Mouse (Mus musculus) spleen, adult 2 months (tissue): ENCODE measurements at regions not wholly inside any gene's neighbourhood (a gene's known extent, or its start where the extent isn't known, plus 50 kb on each side); places are given as distances from the start of the nearest gene placed in this dataset.

Experiments
- DNase-seq, 2 experiments: peaks; one replicate each; pipeline versions ENCODE4 v3.0.0 to v3.0.0-alpha.2; 2012 to 2021; ENCODE audit warnings: low spot score in 2 of 2, low read depth in 1 of 2
- H3K27ac ChIP-seq: fragments of 200-500 bp; 2 replicates; pipeline ENCODE4 v1.5.1; 2012; ENCODE audit warnings: low read length, inconsistent platforms; ENCODE audit not compliant: insufficient read depth
- H3K27me3 ChIP-seq: fragments of 200-500 bp; 2 replicates; pipeline ENCODE4 v1.6.1; 2012; ENCODE audit warnings: mild to moderate bottlenecking, moderate library complexity, low read length, inconsistent platforms; ENCODE audit not compliant: control insufficient read depth, insufficient read depth
- H3K36me3 ChIP-seq: fragments of 200-500 bp; 2 replicates; pipeline ENCODE4 v1.6.1; 2012; ENCODE audit warnings: mild to moderate bottlenecking, low read length, inconsistent platforms; ENCODE audit not compliant: control insufficient read depth, insufficient read depth
- H3K4me1 ChIP-seq: fragments of 200-500 bp; 2 replicates; pipeline ENCODE4 v1.6.1; 2011; ENCODE audit warnings: inconsistent platforms; ENCODE audit not compliant: control insufficient read depth, insufficient read depth, insufficient read length
- H3K4me3 ChIP-seq: fragments of 200-500 bp; 2 replicates; pipeline ENCODE4 v1.5.1; 2011; ENCODE audit warnings: mild to moderate bottlenecking, inconsistent platforms; ENCODE audit not compliant: insufficient read depth, insufficient read length; ENCODE audit errors: extremely low read depth
- CTCF ChIP-seq: fragments of 200-500 bp; IDR thresholded peaks from 2 replicates; pipeline ENCODE4 v1.5.1; 2011; ENCODE audit warnings: mild to moderate bottlenecking, inconsistent platforms; ENCODE audit not compliant: insufficient read depth, insufficient read length, insufficient replicate concordance; ENCODE audit errors: extremely low read depth
- POLR2A ChIP-seq: fragments of 200-500 bp; IDR thresholded peaks from 2 replicates; pipeline ENCODE4 v1.6.1; 2011; ENCODE audit warnings: low read depth, low read length, inconsistent platforms
- WGBS: fragments of 180-500 bp; shearing (Covaris S2); methylation state at CpG from one replicate; pipeline ENCODE4 v1.1.7; 2018; 5-methylcytosine and 5-hydroxymethylcytosine counted together

DNA sequence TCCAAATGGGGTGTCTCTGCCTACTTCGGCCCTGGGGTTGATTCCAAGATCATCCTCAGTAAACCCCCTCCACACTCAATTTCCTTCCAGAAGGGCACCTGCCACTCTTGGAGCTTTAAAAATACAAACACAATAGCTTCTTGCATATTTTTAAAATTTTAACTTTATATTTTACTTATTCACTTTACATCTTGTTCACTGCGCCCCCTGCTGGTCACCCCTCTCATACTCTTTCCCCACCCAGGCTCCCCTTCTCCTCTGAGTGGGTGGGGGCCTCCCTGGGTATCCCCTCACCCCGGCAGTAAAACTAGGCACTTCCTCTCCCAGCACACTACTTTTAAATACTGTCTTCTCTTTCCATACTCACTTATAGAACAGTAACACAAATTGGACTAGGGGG lies 79.4 kb upstream of the Ubr2 start:
- H3K27ac ChIP-seq = no peak overlapping the region
- TF ChIP-seq CTCF = 0 out of 2 replicates have a peak, but pooled peaks have one; percentile 3
- no peak for TF ChIP-seq POLR2A
- H3K4me1 ChIP-seq = no peaks in the 10 kb centered on the region
- DNase-seq = no peak
- 69% methylated on average over 3 of the region's 3 CpGs for WGBS
- no peak overlapping the region for H3K4me3 ChIP-seq
- H3K36me3 ChIP-seq = no peaks in the 10 kb centered on the region
- H3K27me3 ChIP-seq = no peaks in the 10 kb centered on the region

- H3K27ac ChIP-seq = no peak overlapping the region
- no peak for TF ChIP-seq CTCF
- no peaks in the 10 kb centered on the region for H3K36me3 ChIP-seq
- H3K4me1 ChIP-seq = no peaks in the 10 kb centered on the region
- no peak for DNase-seq
- WGBS = 98% methylated on average over 2 of the region's 2 CpGs
- no peak overlapping the region for H3K4me3 ChIP-seq
- H3K27me3 ChIP-seq = no peaks in the 10 kb centered on the region
These were observed 58.9 kb upstream of the Ubr2 start for GRCm38 (mm10) chr17:47069206-47069605.

- H3K27me3 ChIP-seq = no peaks in the 10 kb centered on the region
- TF ChIP-seq POLR2A (no peak), CTCF (no peak)
- H3K36me3 ChIP-seq = no peaks in the 10 kb centered on the region
- 90% methylated on average over 4 of the region's 4 CpGs for WGBS
- H3K4me1 ChIP-seq = no peaks in the 10 kb centered on the region
- H3K4me3 ChIP-seq = no peak overlapping the region
- no peak for DNase-seq
- no peak overlapping the region for H3K27ac ChIP-seq
These were observed 55.0 kb upstream of the Ubr2 start for GRCm38 (mm10) chr17:47065307-47065901.

GRCm38 (mm10) chr17:47064592-47065306 lies 54.4 kb upstream of the Ubr2 start:
- TF ChIP-seq POLR2A (no peak), CTCF (no peak)
- Histone ChIP-seq H3K27me3 (no peaks in the 10 kb centered on the region), H3K27ac (no peak overlapping the region), H3K4me3 (no peak overlapping the region), H3K4me1 (no peaks in the 10 kb centered on the region), H3K36me3 (no peaks in the 10 kb centered on the region)
- 79% methylated on average over 14 of the region's 14 CpGs for WGBS
- DNase-seq = no peak

GRCm38 (mm10) chr17:47064006-47064405 lies 53.6 kb upstream of the Ubr2 start:
- Histone ChIP-seq H3K27ac (no peak overlapping the region), H3K36me3 (no peaks in the 10 kb centered on the region), H3K4me3 (no peak overlapping the region), H3K4me1 (no peaks in the 10 kb centered on the region), H3K27me3 (no peaks in the 10 kb centered on the region)
- DNase-seq = no peak
- WGBS = 90% methylated on average over 4 of the region's 4 CpGs
- no peak for TF ChIP-seq POLR2A
- no peak for TF ChIP-seq CTCF

DNA sequence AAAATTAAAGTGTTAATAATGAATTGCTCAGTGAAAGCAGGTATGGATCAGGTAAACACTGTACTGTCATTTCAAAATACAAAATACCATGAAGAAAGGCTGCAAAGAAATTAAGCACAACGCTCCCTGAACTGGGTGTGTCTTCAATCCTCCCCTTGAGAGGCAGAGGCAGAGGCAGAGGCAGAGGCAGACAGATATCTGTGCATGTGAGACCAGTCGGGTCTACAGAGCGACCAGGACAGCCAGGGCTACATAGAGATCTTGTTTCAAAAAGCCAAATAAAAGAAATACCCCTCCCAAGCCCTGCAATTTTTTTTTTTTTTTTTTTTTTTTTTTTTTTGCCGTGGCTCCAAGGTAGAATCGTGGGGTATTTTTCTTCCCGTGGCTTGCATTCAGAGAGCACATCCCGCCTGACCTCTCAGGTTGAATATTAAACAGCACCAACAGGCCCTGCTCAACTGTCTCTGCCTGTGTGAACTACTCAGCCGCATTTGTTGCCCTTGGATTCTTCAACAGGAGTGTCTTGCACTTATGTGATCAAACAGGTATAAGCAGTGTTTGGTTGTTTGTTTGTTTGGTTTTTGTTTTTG lies 50.8 kb upstream of the Ubr2 start:
- H3K4me3 ChIP-seq = no peak overlapping the region
- no peaks in the 10 kb centered on the region for H3K4me1 ChIP-seq
- no peak overlapping the region for H3K27ac ChIP-seq
- no peak for DNase-seq
- 89% methylated on average over 8 of the region's 8 CpGs for WGBS
- H3K36me3 ChIP-seq = no peaks in the 10 kb centered on the region
- no peaks in the 10 kb centered on the region for H3K27me3 ChIP-seq
- no peak for TF ChIP-seq POLR2A
- no peak for TF ChIP-seq CTCF
